Mouse (Mus musculus) brain, embryonic 14.5 days (tissue): Measurements from ENCODE around the gene Lrrc51.

Experiments
- CTCF ChIP-seq: fragments of 200-500 bp; IDR thresholded peaks from 2 replicates; pipeline ENCODE4 v1.5.1; 2012; ENCODE audit warnings: inconsistent platforms, mild to moderate bottlenecking, moderate library complexity, borderline replicate concordance; ENCODE audit not compliant: insufficient read depth, insufficient read length; ENCODE audit errors: extremely low read depth
- POLR2A ChIP-seq: fragments of 200-500 bp; IDR thresholded peaks from 2 replicates; pipeline ENCODE4 v1.6.1; 2012; ENCODE audit warnings: mild to moderate bottlenecking, inconsistent platforms, borderline replicate concordance; ENCODE audit not compliant: poor library complexity, insufficient read depth, insufficient read length, severe bottlenecking; ENCODE audit errors: extremely low read depth

DNA sequence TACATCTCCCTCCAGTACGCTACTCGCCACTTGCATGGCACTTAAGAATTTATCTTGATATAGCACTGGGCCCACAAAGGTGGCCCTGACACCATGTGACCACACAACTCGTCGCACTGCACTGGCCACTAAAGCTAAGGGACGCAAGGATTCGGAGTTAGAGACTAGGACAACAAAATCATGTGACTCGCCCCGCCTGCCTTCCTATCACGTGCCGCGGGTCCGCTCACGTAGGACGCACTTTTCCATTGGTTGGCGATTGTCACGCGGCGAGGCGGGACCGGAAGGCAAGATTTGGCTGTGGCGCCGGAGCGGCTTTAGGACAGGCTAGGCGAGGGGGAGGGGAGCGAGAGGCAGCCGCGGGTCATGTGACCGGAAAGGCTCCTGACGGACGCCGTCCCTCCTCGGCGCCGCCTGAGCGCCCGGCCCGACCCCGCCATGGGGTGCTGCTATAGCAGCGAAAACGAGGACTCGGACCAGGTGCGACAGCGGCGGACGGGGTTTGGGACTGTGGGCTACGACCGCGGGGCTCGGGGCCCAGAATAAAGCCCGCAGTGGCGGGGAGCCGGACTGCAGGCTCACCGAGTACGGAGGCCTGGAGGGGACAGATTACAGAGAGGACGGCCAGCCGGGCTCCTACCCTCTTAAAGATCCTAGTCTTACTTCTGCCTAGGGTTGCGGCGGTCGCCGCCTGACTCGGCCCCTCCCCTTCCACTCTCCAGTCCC is 28.0 kb downstream of the Lrrc51 start, which contains the start of gene Lamtor1:
- peak; percentile 11; the same call in 1 of the 2 replicates for TF ChIP-seq CTCF
- peak; percentile 75; the same call in 1 of the 2 replicates for TF ChIP-seq POLR2A
